Mouse (Mus musculus): Measurements from ENCODE around the gene Krt73.

GRCm38 (mm10) chr15:101843192-101843591 lies 41.0 kb upstream of the Krt73 start:
- TF ChIP-seq CTCF (IDR thresholded peaks at IDR 0.05) = no peak
- no peak for TF ChIP-seq EP300 (IDR thresholded peaks at IDR 0.05)
